Mouse (Mus musculus) liver, adult 2 months (tissue): ENCODE data around the gene Mtrex.

ENCODE experiments used
- CTCF ChIP-seq: fragments of 200-500 bp; IDR thresholded peaks from 2 replicates; pipeline ENCODE4 v1.5.1; 2011; ENCODE audit warnings: low read depth, low read length, control low read depth
- POLR2A ChIP-seq: fragments of 200-500 bp; IDR thresholded peaks from 2 replicates; pipeline ENCODE4 v1.6.1; 2011; ENCODE audit warnings: low read length, control low read depth; ENCODE audit not compliant: insufficient read depth; ENCODE audit errors: extremely low read depth

- TF ChIP-seq CTCF: no peak
- TF ChIP-seq POLR2A: no peak
Measured at GRCm38 (mm10) chr13:112954067-112954466, 26.9 kb upstream of the Mtrex start.
